Mouse (Mus musculus) stomach, embryonic 15.5 days (tissue): ENCODE results near the gene Slc16a2. TPM values are rescaled to one million over a fixed set of nuclear protein-coding genes. Genes with fewer than 3 reads are reported as not detected.
A peak's percentile ranks its signal among the peaks of the same experiment; 100 is the strongest.

ENCODE experiments used
- ATAC-seq: fragments of 200-750 bp; cut with Nextera tagmentation; 2 replicates; pipeline ENCODE4 v1.8.0; 2017; ENCODE audit warnings: low read depth, moderate number of reproducible peaks, moderate TSS enrichment; ENCODE audit not compliant: insufficient read depth, low FRiP score
- H3K27ac ChIP-seq: fragments of 300-500 bp; sonication (generic); 2 replicates; pipeline ENCODE4 v1.5.1; 2015; ENCODE audit warnings: mild to moderate bottlenecking, inconsistent platforms
- H3K27me3 ChIP-seq: fragments of 300-500 bp; sonication (generic); replicated peaks from 2 replicates; pipeline ENCODE4 v1.6.1; 2015; ENCODE audit warnings: inconsistent platforms
- H3K36me3 ChIP-seq: fragments of 300-500 bp; sonication (generic); 2 replicates; pipeline ENCODE4 v1.6.1; 2015; ENCODE audit warnings: inconsistent platforms
- H3K4me1 ChIP-seq: fragments of 300-500 bp; sonication (generic); 2 replicates; pipeline ENCODE4 v1.6.1; 2015; ENCODE audit warnings: inconsistent platforms
- H3K4me2 ChIP-seq: fragments of 300-500 bp; sonication (generic); 2 replicates; pipeline ENCODE4 v1.6.1; 2015; ENCODE audit warnings: mild to moderate bottlenecking, inconsistent platforms
- H3K4me3 ChIP-seq: fragments of 300-500 bp; sonication (generic); replicated peaks from 2 replicates; pipeline ENCODE4 v1.5.1; 2015; ENCODE audit warnings: inconsistent platforms
- H3K9ac ChIP-seq: fragments of 300-500 bp; sonication (generic); 2 replicates; pipeline ENCODE4 v1.6.1; 2015; ENCODE audit warnings: inconsistent platforms
- H3K9me3 ChIP-seq: fragments of 300-500 bp; sonication (generic); 2 replicates; pipeline ENCODE4 v1.6.1; 2016; ENCODE audit warnings: inconsistent platforms
- WGBS: fragments of 180-500 bp; shearing (Covaris S2); methylation state at CpG from one replicate; pipeline ENCODE4 v1.1.7; 2015; 5-methylcytosine and 5-hydroxymethylcytosine counted together
- polyA plus RNA-seq: library from polyadenylated mRNA; unstranded; fragments of >200 nt; fragmentation: Nextera tagmentation; extraction: Ambion mirVana; gene quantifications from 2 replicates; pipeline ENCODE4 v1.2.1, GENCODE M21; 2015

Slc16a2 gene
- polyA plus RNA-seq, 1 experiment from 2014 or later: 7.8 TPM

- no peak overlapping the region for H3K4me2 ChIP-seq
- H3K9ac ChIP-seq: no peak overlapping the region
- H3K4me1 ChIP-seq: no peaks in the 10 kb centered on the region
- ATAC-seq: no peak
- no peaks in the 10 kb centered on the region for H3K36me3 ChIP-seq
- H3K9me3 ChIP-seq: no peaks in the 10 kb centered on the region
- H3K27ac ChIP-seq: no peak overlapping the region
- WGBS: 59% methylated on average over 4 of the region's 4 CpGs
- H3K27me3 ChIP-seq: 0 out of 2 replicates have a peak, but pooled peaks cover 6% of the 10 kb centered on the region
- no peak overlapping the region for H3K4me3 ChIP-seq
Observed at GRCm38 (mm10) chrX:103732033-103732703, 89.6 kb downstream of the Slc16a2 start.

- ATAC-seq: no peak
- no peaks in the 10 kb centered on the region for H3K27me3 ChIP-seq
- no peak overlapping the region for H3K4me2 ChIP-seq
- no peaks in the 10 kb centered on the region for H3K36me3 ChIP-seq
- WGBS: 81% methylated on average over 2 of the region's 2 CpGs
- H3K9me3 ChIP-seq: no peaks in the 10 kb centered on the region
- H3K4me1 ChIP-seq: no peaks in the 10 kb centered on the region
- H3K27ac ChIP-seq: no peak overlapping the region
- no peak overlapping the region for H3K9ac ChIP-seq
- no peak overlapping the region for H3K4me3 ChIP-seq
Observed at GRCm38 (mm10) chrX:103722437-103722836, 99.3 kb downstream of the Slc16a2 start.

GRCm38 (mm10) chrX:103719618-103720185, 102.1 kb downstream of the Slc16a2 start:
- no peak overlapping the region for H3K4me3 ChIP-seq
- no peak overlapping the region for H3K9ac ChIP-seq
- H3K4me2 ChIP-seq: no peak overlapping the region
- no peaks in the 10 kb centered on the region for H3K27me3 ChIP-seq
- no peak overlapping the region for H3K27ac ChIP-seq
- ATAC-seq: no peak
- H3K36me3 ChIP-seq: no peaks in the 10 kb centered on the region
- H3K4me1 ChIP-seq: no peaks in the 10 kb centered on the region
- 56% methylated on average over 12 of the region's 12 CpGs for WGBS
- H3K9me3 ChIP-seq: no peaks in the 10 kb centered on the region

- WGBS: 55% methylated on average over 7 of the region's 7 CpGs
- Histone ChIP-seq H3K27me3 (no peaks in the 10 kb centered on the region; the same call in 1 of the 2 replicates), H3K27ac (no peak overlapping the region), H3K4me2 (no peak overlapping the region), H3K9me3 (no peaks in the 10 kb centered on the region), H3K4me1 (no peaks in the 10 kb centered on the region), H3K4me3 (no peak overlapping the region), H3K9ac (no peak overlapping the region), H3K36me3 (no peaks in the 10 kb centered on the region)
- no peak for ATAC-seq
Observed at GRCm38 (mm10) chrX:103712922-103713321, 108.9 kb downstream of the Slc16a2 start.

- Histone ChIP-seq H3K9ac (no peak overlapping the region), H3K4me2 (no peak overlapping the region), H3K4me1 (no peaks in the 10 kb centered on the region), H3K4me3 (no peak overlapping the region), H3K9me3 (no peaks in the 10 kb centered on the region), H3K27ac (no peak overlapping the region), H3K36me3 (no peaks in the 10 kb centered on the region), H3K27me3 (no peaks in the 10 kb centered on the region; the same call in 1 of the 2 replicates)
- ATAC-seq: no peak
- WGBS: 56% methylated on average over 2 of the region's 2 CpGs
Observed at GRCm38 (mm10) chrX:103709671-103710070, 112.1 kb downstream of the Slc16a2 start.

GRCm38 (mm10) chrX:103708592-103708991, 113.2 kb downstream of the Slc16a2 start:
- H3K27me3 ChIP-seq: no peaks in the 10 kb centered on the region; the same call in 1 of the 2 replicates
- H3K9ac ChIP-seq: no peak overlapping the region
- ATAC-seq: no peak
- no peak overlapping the region for H3K4me3 ChIP-seq
- no peak overlapping the region for H3K4me2 ChIP-seq
- no peaks in the 10 kb centered on the region for H3K36me3 ChIP-seq
- H3K4me1 ChIP-seq: no peaks in the 10 kb centered on the region
- 78% methylated on average over 1 of the region's 1 CpGs for WGBS
- no peaks in the 10 kb centered on the region for H3K9me3 ChIP-seq
- H3K27ac ChIP-seq: no peak overlapping the region

- no peak overlapping the region for H3K4me2 ChIP-seq
- H3K4me1 ChIP-seq: no peaks in the 10 kb centered on the region
- WGBS: 70% methylated on average over 4 of the region's 4 CpGs
- H3K36me3 ChIP-seq: no peaks in the 10 kb centered on the region
- no peak for ATAC-seq
- H3K4me3 ChIP-seq: no peak overlapping the region
- H3K27ac ChIP-seq: no peak overlapping the region
- no peaks in the 10 kb centered on the region; the same call in 1 of the 2 replicates for H3K27me3 ChIP-seq
- H3K9me3 ChIP-seq: no peaks in the 10 kb centered on the region
- no peak overlapping the region for H3K9ac ChIP-seq
Observed at GRCm38 (mm10) chrX:103704611-103705010, 117.2 kb downstream of the Slc16a2 start.

GRCm38 (mm10) chrX:103704024-103704423, 117.8 kb downstream of the Slc16a2 start:
- Histone ChIP-seq H3K4me2 (no peak overlapping the region), H3K9ac (no peak overlapping the region), H3K9me3 (no peaks in the 10 kb centered on the region), H3K27ac (no peak overlapping the region), H3K4me3 (no peak overlapping the region), H3K36me3 (no peaks in the 10 kb centered on the region), H3K27me3 (no peaks in the 10 kb centered on the region; the same call in 1 of the 2 replicates), H3K4me1 (no peaks in the 10 kb centered on the region)
- no peak for ATAC-seq
- WGBS: 55% methylated on average over 4 of the region's 4 CpGs

- Histone ChIP-seq H3K27me3 (peaks cover 21% of the 10 kb centered on the region), H3K4me3 (no peak overlapping the region), H3K27ac (no peak overlapping the region), H3K9ac (no peak overlapping the region), H3K9me3 (no peaks in the 10 kb centered on the region), H3K36me3 (no peaks in the 10 kb centered on the region), H3K4me2 (no peak overlapping the region), H3K4me1 (no peaks in the 10 kb centered on the region)
- ATAC-seq: no peak
- 55% methylated on average over 2 of the region's 2 CpGs for WGBS
Observed at GRCm38 (mm10) chrX:103697796-103698195, 124.0 kb downstream of the Slc16a2 start.

GRCm38 (mm10) chrX:103696081-103696519, 125.7 kb downstream of the Slc16a2 start:
- Histone ChIP-seq H3K9me3 (no peaks in the 10 kb centered on the region), H3K27me3 (peaks cover 21% of the 10 kb centered on the region), H3K27ac (peak overlapping the region; percentile 40; the same call in 1 of the 2 replicates), H3K36me3 (no peaks in the 10 kb centered on the region), H3K4me3 (no peak overlapping the region), H3K9ac (no peak overlapping the region), H3K4me2 (peak overlapping the region; percentile 84), H3K4me1 (no peaks in the 10 kb centered on the region)
- 7% methylated on average over 9 of the region's 9 CpGs for WGBS
- peak; percentile 23; the same call in 1 of the 2 replicates for ATAC-seq

GRCm38 (mm10) chrX:103695165-103695996, 126.4 kb downstream of the Slc16a2 start:
- peak; percentile 78 for ATAC-seq
- no peaks in the 10 kb centered on the region for H3K4me1 ChIP-seq
- under 1% methylated on average over 39 of the region's 41 CpGs for WGBS
- H3K9me3 ChIP-seq: no peaks in the 10 kb centered on the region
- peak overlapping the region; percentile 84 for H3K4me2 ChIP-seq
- no peaks in the 10 kb centered on the region for H3K36me3 ChIP-seq
- peak overlapping the region; percentile 41 for H3K4me3 ChIP-seq
- H3K27me3 ChIP-seq: peaks cover 21% of the 10 kb centered on the region
- H3K27ac ChIP-seq: peak overlapping the region; percentile 48; the same call in 1 of the 2 replicates
- H3K9ac ChIP-seq: no peak overlapping the region; the same call in 1 of the 2 replicates
